Mouse (Mus musculus): Measurements from ENCODE around the gene Tmem178.

The Tmem178 gene

DNA sequence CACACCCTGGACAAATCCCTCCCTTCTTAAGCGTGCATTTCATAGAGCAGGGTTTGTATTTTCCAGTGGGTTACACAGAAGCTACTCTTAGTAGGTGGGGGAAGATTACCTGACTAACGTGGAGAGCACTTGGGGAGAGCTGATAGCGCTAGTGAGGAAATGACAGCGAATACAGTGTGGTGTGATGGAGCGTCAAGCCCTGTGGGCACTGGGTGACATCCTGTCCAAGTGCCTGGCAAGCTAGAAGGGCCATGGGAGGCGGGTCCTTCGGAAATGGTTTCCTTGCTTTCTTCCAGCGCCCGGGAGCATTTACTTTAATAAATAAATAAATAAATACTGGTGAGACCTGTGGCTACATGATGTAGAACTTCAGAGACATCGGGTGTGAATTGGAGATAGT lies 5.5 kb downstream of the Tmem178 start:
- Histone ChIP-seq H3K27me3 (ENCODE audit: insufficient read depth, low read length) (peaks cover 38% of the 10 kb centered on the region), H3K4me1 (replicated peaks; ENCODE audit: low read depth, low read length) (no peaks in the 10 kb centered on the region; the same call in 1 of the 2 replicates), H3K36me3 (ENCODE audit: insufficient read depth, low read length) (no peaks in the 10 kb centered on the region), H3K9me3 (ENCODE audit: low read length) (no peaks in the 10 kb centered on the region), H3K4me3 (replicated peaks; ENCODE audit: low read length) (no peak overlapping the region)
- TF ChIP-seq POU5F1 (IDR thresholded peaks at IDR 0.05; ENCODE audit: borderline replicate concordance, low read length) = no peak
- TF ChIP-seq CTCF (conservative IDR thresholded peaks at IDR 0.05; ENCODE audit: low read length) = no peak
- no peak for TF ChIP-seq NANOG (IDR thresholded peaks at IDR 0.05; ENCODE audit: borderline replicate concordance, low read length)

DNA sequence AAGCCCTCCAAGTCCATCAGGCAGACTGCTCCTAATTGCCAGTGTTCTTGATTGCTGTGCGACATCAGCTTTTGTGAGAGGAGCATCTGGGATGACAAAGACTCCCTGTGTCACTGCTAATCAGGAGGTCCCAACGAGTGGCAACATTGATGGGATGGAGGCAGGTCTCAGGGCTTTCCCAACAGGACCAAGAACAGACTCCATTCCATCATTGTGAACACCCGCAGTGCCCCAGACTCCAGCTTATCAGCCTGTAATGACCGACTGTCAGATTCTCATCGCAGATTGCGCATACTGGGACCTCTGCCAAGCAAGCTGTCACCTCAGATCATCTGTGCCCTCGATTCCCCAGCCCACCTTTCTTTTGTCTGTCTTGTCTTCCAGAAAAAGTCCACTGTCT lies 7.9 kb downstream of the Tmem178 start:
- TF ChIP-seq CTCF (conservative IDR thresholded peaks at IDR 0.05; ENCODE audit: low read length) = no peak
- no peak for TF ChIP-seq NANOG (IDR thresholded peaks at IDR 0.05; ENCODE audit: borderline replicate concordance, low read length)
- TF ChIP-seq POU5F1 (IDR thresholded peaks at IDR 0.05; ENCODE audit: borderline replicate concordance, low read length) = no peak
- H3K9me3 ChIP-seq (ENCODE audit: low read length) = 0 out of 2 replicates have a peak, but pooled peaks cover 4% of the 10 kb centered on the region
- no peaks in the 10 kb centered on the region for H3K4me1 ChIP-seq (replicated peaks; ENCODE audit: low read depth, low read length)
- no peaks in the 10 kb centered on the region for H3K36me3 ChIP-seq (ENCODE audit: insufficient read depth, low read length)
- H3K27me3 ChIP-seq (ENCODE audit: insufficient read depth, low read length) = peaks cover 21% of the 10 kb centered on the region
- H3K4me3 ChIP-seq (replicated peaks; ENCODE audit: low read length) = no peak overlapping the region

DNA sequence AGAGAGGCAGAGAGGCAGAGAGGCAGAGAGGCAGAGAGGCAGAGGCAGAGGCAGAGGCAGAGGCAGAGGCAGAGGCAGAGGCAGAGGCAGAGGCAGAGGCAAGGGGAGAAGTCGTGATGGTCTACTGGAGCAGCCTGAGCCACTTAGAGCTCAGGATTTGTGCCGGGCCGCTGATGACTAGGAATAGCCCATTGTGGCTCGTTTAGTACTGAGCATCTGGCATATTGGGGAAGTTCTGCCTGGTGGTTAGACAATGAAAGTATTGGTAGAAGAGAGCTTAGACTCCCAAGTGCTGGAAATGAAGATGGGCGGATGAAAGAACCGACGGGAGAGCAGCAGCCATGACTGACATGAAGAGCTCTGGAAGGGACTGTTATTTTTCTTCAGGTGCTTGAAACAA lies 11.0 kb downstream of the Tmem178 start:
- H3K4me3 ChIP-seq (replicated peaks; ENCODE audit: low read length) = no peak overlapping the region
- no peaks in the 10 kb centered on the region for H3K4me1 ChIP-seq (replicated peaks; ENCODE audit: low read depth, low read length)
- no peak for TF ChIP-seq CTCF (conservative IDR thresholded peaks at IDR 0.05; ENCODE audit: low read length)
- TF ChIP-seq POU5F1 (IDR thresholded peaks at IDR 0.05; ENCODE audit: borderline replicate concordance, low read length) = no peak
- TF ChIP-seq NANOG (IDR thresholded peaks at IDR 0.05; ENCODE audit: borderline replicate concordance, low read length) = no peak
- H3K27me3 ChIP-seq (ENCODE audit: insufficient read depth, low read length) = peaks cover 10% of the 10 kb centered on the region; the same call in 1 of the 2 replicates
- no peaks in the 10 kb centered on the region for H3K36me3 ChIP-seq (ENCODE audit: insufficient read depth, low read length)
- 0 out of 2 replicates have a peak, but pooled peaks cover 4% of the 10 kb centered on the region for H3K9me3 ChIP-seq (ENCODE audit: low read length)

DNA sequence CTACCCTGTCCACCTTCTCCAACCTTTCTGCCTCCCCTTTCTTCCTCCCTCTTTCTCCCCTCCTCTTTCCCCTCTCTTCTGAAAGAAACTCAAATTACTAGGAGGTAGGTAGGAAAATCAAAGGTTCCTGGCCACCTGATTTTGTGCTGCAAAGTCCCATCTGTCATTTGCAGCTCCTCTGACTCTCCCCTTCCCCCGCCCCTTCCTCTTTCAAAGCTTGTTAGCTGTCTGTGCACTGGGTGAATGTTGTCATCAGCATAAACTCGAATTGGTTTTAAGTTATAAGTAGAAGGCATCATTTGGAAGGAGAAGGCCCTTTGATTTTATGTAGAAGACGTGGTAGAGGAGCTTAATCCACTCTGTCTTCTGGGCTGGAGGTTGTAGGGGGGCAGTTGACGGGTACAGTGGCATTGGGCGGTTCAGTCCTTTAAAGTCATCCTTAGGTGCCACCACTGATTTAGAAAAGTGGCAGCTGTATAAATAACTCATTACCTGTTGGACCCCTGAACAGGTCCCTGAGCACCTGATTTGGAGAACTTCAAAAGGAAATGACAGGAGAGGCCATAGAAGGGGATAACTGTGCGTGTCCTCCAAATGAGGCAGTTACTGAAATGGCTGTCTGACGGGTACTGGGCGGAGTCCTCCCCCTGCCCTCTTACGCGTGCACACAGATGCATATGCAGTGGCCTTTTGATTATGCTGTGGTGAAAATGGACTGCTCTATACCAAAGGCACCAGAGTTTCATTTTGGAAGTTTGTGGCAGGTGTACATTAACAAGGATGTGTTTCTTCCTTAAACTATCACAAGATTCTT lies 11.8 kb downstream of the Tmem178 start:
- H3K27me3 ChIP-seq (ENCODE audit: insufficient read depth, low read length) = peaks cover 5% of the 10 kb centered on the region; the same call in 1 of the 2 replicates
- no peaks in the 10 kb centered on the region for H3K36me3 ChIP-seq (ENCODE audit: insufficient read depth, low read length)
- H3K4me3 ChIP-seq (replicated peaks; ENCODE audit: low read length) = no peak overlapping the region
- no peaks in the 10 kb centered on the region for H3K4me1 ChIP-seq (replicated peaks; ENCODE audit: low read depth, low read length)
- no peak for TF ChIP-seq CTCF (conservative IDR thresholded peaks at IDR 0.05; ENCODE audit: low read length)
- no peak for TF ChIP-seq NANOG (IDR thresholded peaks at IDR 0.05; ENCODE audit: borderline replicate concordance, low read length)
- no peak for TF ChIP-seq POU5F1 (IDR thresholded peaks at IDR 0.05; ENCODE audit: borderline replicate concordance, low read length)
- 0 out of 2 replicates have a peak, but pooled peaks cover 4% of the 10 kb centered on the region for H3K9me3 ChIP-seq (ENCODE audit: low read length)

DNA sequence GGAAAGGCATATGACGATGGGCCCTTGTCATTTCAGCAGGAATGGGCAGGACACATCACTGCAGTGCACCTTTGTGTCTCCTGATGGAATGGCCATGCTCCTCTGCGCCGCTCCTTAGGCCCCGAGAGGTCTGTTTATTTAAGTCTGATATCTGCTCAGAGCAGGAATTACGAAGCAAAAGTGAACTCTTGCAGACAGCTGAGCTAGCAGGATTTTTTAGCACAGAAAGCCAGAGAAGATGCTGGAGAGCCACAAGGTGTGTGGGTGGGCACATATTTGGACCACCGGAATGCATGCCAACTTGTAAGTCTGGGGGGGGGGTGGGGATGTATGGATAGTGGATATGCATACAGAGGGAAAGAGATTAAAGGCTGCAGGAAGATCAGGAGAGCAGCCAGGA lies 13.9 kb downstream of the Tmem178 start:
- no peak overlapping the region for H3K4me3 ChIP-seq (replicated peaks; ENCODE audit: low read length)
- no peaks in the 10 kb centered on the region for H3K4me1 ChIP-seq (replicated peaks; ENCODE audit: low read depth, low read length)
- H3K9me3 ChIP-seq (ENCODE audit: low read length) = 0 out of 2 replicates have a peak, but pooled peaks cover 4% of the 10 kb centered on the region
- peaks cover 5% of the 10 kb centered on the region; the same call in 1 of the 2 replicates for H3K27me3 ChIP-seq (ENCODE audit: insufficient read depth, low read length)
- H3K36me3 ChIP-seq (ENCODE audit: insufficient read depth, low read length) = no peaks in the 10 kb centered on the region
- TF ChIP-seq CTCF (conservative IDR thresholded peaks at IDR 0.05; ENCODE audit: low read length) = no peak
- no peak for TF ChIP-seq POU5F1 (IDR thresholded peaks at IDR 0.05; ENCODE audit: borderline replicate concordance, low read length)
- TF ChIP-seq NANOG (IDR thresholded peaks at IDR 0.05; ENCODE audit: borderline replicate concordance, low read length) = no peak

DNA sequence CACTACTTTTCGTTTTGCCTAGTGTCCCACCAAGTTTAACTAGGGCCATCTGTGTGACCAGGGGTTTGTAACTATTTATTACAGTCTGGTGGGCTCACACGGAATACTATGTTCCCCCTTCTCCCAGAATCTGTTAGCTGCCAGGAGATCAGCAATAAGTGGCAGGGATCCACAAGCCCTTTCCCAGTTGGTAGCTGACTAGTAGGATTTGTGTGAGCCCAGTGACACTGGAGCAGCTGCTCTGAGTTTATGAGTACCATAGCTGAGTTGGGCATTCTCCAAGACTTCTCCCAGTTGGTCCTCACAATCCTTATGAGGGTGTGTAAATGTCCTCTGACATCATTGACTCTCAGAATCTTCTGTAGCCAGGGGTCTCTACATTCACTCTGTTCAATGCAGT lies 15.4 kb downstream of the Tmem178 start:
- Histone ChIP-seq H3K9me3 (ENCODE audit: low read length) (0 out of 2 replicates have a peak, but pooled peaks cover 4% of the 10 kb centered on the region), H3K27me3 (ENCODE audit: insufficient read depth, low read length) (peaks cover 5% of the 10 kb centered on the region; the same call in 1 of the 2 replicates), H3K36me3 (ENCODE audit: insufficient read depth, low read length) (no peaks in the 10 kb centered on the region), H3K4me1 (replicated peaks; ENCODE audit: low read depth, low read length) (no peaks in the 10 kb centered on the region), H3K4me3 (replicated peaks; ENCODE audit: low read length) (no peak overlapping the region)
- no peak for TF ChIP-seq NANOG (IDR thresholded peaks at IDR 0.05; ENCODE audit: borderline replicate concordance, low read length)
- TF ChIP-seq POU5F1 (IDR thresholded peaks at IDR 0.05; ENCODE audit: borderline replicate concordance, low read length) = no peak
- no peak for TF ChIP-seq CTCF (conservative IDR thresholded peaks at IDR 0.05; ENCODE audit: low read length)

DNA sequence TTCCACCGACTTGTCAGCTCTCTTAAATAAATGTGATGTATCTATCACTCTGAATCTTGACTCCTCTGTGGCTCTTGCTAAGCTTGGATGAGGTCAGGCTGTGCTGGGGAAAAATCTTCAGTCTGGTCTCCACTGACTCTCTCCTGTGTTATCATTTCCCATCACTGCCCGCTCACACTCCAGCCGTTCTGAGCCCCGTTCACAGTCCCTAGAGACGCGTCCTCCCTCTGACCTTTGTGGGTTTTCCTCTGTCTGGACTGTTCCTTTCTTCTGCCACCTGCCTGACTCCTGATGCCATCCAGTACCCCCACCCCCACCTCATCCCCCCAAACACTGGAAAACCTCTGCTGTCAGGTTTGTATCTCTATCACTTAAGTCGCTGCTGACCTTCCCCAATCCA lies 23.0 kb downstream of the Tmem178 start:
- no peaks in the 10 kb centered on the region for H3K27me3 ChIP-seq (ENCODE audit: insufficient read depth, low read length)
- no peak overlapping the region for H3K4me3 ChIP-seq (replicated peaks; ENCODE audit: low read length)
- no peaks in the 10 kb centered on the region for H3K9me3 ChIP-seq (ENCODE audit: low read length)
- H3K36me3 ChIP-seq (ENCODE audit: insufficient read depth, low read length) = no peaks in the 10 kb centered on the region
- H3K4me1 ChIP-seq (replicated peaks; ENCODE audit: low read depth, low read length) = peaks cover 19% of the 10 kb centered on the region
- no peak for TF ChIP-seq CTCF (conservative IDR thresholded peaks at IDR 0.05; ENCODE audit: low read length)
- TF ChIP-seq NANOG (IDR thresholded peaks at IDR 0.05; ENCODE audit: borderline replicate concordance, low read length) = no peak
- TF ChIP-seq POU5F1 (IDR thresholded peaks at IDR 0.05; ENCODE audit: borderline replicate concordance, low read length) = no peak

DNA sequence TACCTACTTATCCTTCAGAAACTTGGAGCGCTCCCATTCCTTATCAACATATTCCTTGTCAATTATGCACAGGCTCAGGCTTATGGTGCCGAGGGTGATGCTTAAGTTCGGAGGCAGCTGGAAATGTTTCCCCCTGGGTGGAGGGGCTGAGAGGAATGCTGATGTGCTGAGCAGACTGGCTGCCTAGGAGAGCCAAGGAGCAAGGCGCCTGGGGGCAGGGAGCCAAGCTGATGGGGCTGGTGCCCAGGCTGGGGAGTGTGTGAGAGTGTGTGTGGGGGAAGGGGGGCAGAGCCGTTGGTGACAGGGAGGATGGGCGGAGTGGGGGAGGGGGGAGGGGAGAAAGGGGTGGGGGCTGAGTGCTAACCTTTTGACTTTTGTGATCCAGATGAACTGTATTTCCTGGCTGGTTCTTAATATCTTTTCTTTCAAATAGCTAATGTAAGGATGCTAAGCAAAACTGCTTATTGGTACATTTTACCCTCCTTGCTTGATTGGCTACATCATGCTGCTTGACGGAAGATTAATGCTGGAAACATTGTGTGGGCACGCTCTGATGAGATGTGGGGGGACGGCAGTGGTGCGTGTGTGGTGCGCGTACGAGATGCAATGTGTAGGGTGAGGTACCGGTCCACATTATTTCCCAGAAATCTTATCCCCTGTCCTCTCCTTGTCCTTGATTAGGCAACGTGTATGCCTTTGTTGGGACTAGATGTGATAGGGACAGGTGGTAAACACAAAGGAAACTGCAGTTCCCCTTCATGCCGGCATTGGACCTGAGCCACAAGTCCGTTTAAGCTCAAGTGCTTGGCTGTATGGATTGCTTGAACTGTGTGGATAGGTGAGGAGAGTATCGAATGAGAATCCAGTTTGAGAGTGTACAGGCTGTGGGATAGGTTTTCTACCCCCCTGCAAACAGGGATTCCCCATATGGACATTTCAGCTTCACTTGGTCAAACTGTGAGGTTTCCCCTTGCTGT lies 25.5 kb downstream of the Tmem178 start:
- Histone ChIP-seq H3K36me3 (ENCODE audit: insufficient read depth, low read length) (no peaks in the 10 kb centered on the region), H3K9me3 (ENCODE audit: low read length) (peaks cover 14% of the 10 kb centered on the region), H3K27me3 (ENCODE audit: insufficient read depth, low read length) (no peaks in the 10 kb centered on the region), H3K4me3 (replicated peaks; ENCODE audit: low read length) (no peak overlapping the region), H3K4me1 (replicated peaks; ENCODE audit: low read depth, low read length) (peaks cover 19% of the 10 kb centered on the region)
- no peak for TF ChIP-seq POU5F1 (IDR thresholded peaks at IDR 0.05; ENCODE audit: borderline replicate concordance, low read length)
- TF ChIP-seq NANOG (IDR thresholded peaks at IDR 0.05; ENCODE audit: borderline replicate concordance, low read length) = no peak
- no peak for TF ChIP-seq CTCF (conservative IDR thresholded peaks at IDR 0.05; ENCODE audit: low read length)
